Mouse (Mus musculus): Measurements from ENCODE around the gene Gm13539. TPM values are rescaled to one million over a fixed set of nuclear protein-coding genes. Genes with fewer than 3 reads are reported as not detected.
"Not testable (repeated sequence)": the region's sequence is repeated elsewhere in the genome, so short reads cannot be mapped to it uniquely, and the experiment has no call there.

Gm13539 gene
- polyA plus RNA-seq, 1 experiment = not detected

DNA sequence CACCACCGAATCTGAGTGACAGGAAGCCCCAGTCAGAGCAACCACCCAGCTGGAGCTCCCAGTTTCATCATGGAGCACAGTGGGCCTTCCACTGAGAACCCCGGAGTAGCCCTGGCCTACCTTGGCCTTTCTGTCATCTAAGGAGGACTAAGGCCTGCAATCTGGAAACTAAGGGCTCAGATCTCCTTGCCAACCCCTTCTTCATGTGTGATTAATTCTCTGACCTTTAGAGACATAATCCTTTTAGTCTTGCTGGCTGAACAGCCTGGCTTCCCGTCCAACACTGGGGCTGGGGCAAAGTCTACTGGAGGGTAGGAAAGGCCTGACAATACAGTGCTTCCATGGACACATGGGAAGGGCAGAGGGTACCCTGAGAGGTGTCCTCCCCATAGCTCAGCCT is 6.1 kb upstream of the Gm13539 start:
- Histone ChIP-seq H3K36me3 (replicated peaks; ENCODE audit: low read length) (no peaks in the 10 kb centered on the region), H3K27me3 (replicated peaks) (peaks cover 83% of the 10 kb centered on the region), H3K4me3 (replicated peaks) (no peak overlapping the region), H3K4me1 (no peaks in the 10 kb centered on the region), H3K9me3 (no peaks in the 10 kb centered on the region)
- TF ChIP-seq GATA1 (IDR thresholded peaks at IDR 0.05; ENCODE audit: borderline replicate concordance, low read length) (no peak), FLI1 (IDR thresholded peaks at IDR 0.05; ENCODE audit: low read length) (no peak)

DNA sequence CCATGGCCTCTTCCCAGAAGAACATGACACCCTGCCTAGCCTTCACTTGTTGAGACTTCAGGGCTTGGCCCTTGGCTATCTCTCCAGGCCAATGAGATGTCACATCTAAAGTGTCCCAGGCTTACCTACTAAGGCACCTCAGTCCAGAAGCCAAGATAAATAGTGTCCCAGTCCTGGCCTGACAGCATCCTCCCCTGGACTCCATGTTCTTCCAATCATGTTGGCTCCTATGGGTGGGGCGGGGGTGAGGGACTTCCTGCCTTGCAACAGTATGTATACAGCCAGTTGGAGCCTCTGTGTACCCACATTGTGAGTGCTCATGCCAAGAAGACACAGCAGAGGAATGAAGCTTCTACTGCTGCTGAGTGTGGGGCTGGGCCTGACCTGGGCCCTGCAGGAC is 5.3 kb upstream of the Gm13539 start, which contains the start of gene Lcn11:
Lcn11 (plus strand) TSS at position 301 of the 400 bp plus-strand sequence.
- Histone ChIP-seq H3K27me3 (replicated peaks) (peaks cover 82% of the 10 kb centered on the region), H3K9me3 (no peaks in the 10 kb centered on the region), H3K4me1 (no peaks in the 10 kb centered on the region), H3K36me3 (replicated peaks; ENCODE audit: low read length) (no peaks in the 10 kb centered on the region), H3K4me3 (replicated peaks) (no peak within 1 kb of the TSS)
- TF ChIP-seq GATA1 (IDR thresholded peaks at IDR 0.05; ENCODE audit: borderline replicate concordance, low read length) (no peak), FLI1 (IDR thresholded peaks at IDR 0.05; ENCODE audit: low read length) (no peak)

DNA sequence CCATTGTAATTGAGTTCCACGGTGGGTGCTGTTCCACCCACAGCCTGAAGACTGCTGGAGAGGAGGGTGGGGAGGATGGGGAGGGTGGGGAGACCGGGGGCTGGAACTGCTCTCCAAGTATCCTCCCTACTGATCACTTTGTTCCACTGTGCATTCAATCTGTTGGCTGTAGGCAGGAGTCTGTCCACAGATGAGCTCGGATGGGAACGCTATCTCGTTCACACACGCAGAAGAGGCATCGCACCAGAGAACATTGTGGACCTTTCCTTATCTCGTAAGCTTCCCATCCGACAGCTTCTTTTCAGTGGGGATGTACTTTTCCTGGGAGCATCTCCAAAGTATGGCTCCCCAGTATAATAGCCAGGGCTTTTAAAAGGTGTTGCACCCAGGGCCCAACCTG is 3.0 kb upstream of the Gm13539 start:
- Histone ChIP-seq H3K36me3 (replicated peaks; ENCODE audit: low read length) (no peaks in the 10 kb centered on the region), H3K4me3 (replicated peaks) (no peak overlapping the region), H3K4me1 (no peaks in the 10 kb centered on the region), H3K9me3 (no peaks in the 10 kb centered on the region), H3K27me3 (replicated peaks) (peaks cover 91% of the 10 kb centered on the region)
- TF ChIP-seq FLI1 (IDR thresholded peaks at IDR 0.05; ENCODE audit: low read length) (no peak), GATA1 (IDR thresholded peaks at IDR 0.05; ENCODE audit: borderline replicate concordance, low read length) (no peak)

DNA sequence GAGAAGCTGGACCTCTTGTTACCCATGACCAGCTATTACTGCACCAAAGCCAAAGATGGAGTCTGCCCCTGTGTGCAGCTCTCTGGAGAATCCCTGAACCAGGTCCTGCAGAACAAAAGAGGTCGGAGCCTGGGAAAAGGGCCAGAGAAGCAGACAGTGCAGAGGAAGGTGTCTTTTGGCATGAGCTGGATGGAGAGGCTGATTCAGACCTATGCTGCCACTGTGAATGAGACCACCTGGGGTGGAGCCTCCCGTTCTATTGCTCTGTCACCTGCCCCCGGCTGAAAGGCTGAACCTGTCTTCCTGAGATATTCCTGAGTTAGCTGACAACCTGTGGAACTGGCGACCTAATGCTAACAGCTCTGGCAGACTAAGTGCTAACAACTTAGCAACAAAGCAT is 1.1 kb upstream of the Gm13539 start:
- Histone ChIP-seq H3K9me3 (no peaks in the 10 kb centered on the region), H3K4me3 (replicated peaks) (no peak overlapping the region), H3K27me3 (replicated peaks) (peaks cover 90% of the 10 kb centered on the region), H3K36me3 (replicated peaks; ENCODE audit: low read length) (no peaks in the 10 kb centered on the region), H3K4me1 (no peaks in the 10 kb centered on the region)
- TF ChIP-seq GATA1 (IDR thresholded peaks at IDR 0.05; ENCODE audit: borderline replicate concordance, low read length) (no peak), FLI1 (IDR thresholded peaks at IDR 0.05; ENCODE audit: low read length) (no peak)

DNA sequence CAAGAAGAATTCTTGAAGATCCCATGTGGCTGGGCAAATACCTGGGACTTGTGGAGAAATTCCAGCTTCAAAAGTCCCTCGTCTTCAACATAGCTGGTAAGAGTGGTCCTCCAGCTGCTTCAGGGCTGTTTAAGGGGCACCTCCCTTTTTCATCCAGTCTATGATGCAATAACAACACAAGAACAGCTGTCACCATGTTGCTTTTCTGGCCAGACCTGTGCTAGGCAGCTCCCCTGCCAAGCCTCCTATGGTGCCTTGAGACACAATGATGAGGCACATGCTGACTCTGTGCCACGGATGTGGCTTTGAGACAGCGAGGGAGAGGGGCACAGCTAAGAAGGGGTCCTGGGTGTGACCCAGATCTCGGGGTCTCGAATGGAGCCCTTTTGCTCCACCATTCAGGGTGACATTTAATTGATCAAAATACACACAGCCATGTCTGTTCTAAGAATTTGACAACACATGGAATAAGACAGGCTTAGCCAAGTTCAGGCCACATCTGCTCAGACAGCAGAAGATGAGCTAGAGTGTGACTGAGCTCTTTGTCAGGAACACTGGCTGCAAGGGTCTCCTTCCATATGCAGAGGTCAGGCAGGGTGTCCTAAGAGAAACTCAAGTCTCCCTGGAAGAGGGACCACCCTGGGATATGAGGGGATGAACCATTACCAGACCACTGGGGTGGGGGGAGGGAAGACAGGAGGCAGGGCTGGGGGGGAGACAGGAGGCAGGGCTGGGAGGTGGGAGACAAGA is 3.7 kb downstream of the Gm13539 start:
- peaks cover 68% of the 10 kb centered on the region for H3K27me3 ChIP-seq (replicated peaks)

DNA sequence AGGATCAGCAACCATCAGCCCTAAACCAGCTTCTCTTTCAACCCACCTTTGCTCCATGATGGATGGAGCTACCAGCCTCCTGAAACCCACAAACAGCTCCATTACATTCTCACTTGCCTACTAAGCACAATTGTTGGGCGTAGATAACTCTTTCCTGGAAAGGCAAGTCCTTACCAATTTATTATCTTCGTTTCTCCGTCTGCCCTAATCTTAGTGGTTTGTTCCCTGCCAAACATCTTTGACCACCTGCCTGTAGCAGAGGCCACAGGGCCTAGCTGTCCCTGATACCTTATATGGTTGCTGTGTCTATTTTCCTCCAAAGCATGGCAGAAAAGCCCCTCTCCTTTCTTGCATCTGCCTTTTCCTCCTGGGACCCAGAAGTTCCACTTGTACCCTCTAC is 7.0 kb downstream of the Gm13539 start:
- TF ChIP-seq FLI1 (IDR thresholded peaks at IDR 0.05; ENCODE audit: low read length) (no peak), GATA1 (IDR thresholded peaks at IDR 0.05; ENCODE audit: borderline replicate concordance, low read length) (no peak)
- Histone ChIP-seq H3K27me3 (replicated peaks) (peaks cover 57% of the 10 kb centered on the region), H3K36me3 (replicated peaks; ENCODE audit: low read length) (no peaks in the 10 kb centered on the region)

More for the DNA sequence above, 3.7 kb downstream of the Gm13539 start:
- Histone ChIP-seq H3K9me3 (peaks cover 5% of the 10 kb centered on the region), H3K4me1 (peaks cover 5% of the 10 kb centered on the region; the same call in 1 of the 2 replicates), H3K36me3 (replicated peaks; ENCODE audit: low read length) (no peaks in the 10 kb centered on the region), H3K4me3 (replicated peaks) (no peak overlapping the region)
- no peak for TF ChIP-seq GATA1 (IDR thresholded peaks at IDR 0.05; ENCODE audit: borderline replicate concordance, low read length)
- TF ChIP-seq FLI1 (IDR thresholded peaks at IDR 0.05; ENCODE audit: low read length) = no peak

DNA sequence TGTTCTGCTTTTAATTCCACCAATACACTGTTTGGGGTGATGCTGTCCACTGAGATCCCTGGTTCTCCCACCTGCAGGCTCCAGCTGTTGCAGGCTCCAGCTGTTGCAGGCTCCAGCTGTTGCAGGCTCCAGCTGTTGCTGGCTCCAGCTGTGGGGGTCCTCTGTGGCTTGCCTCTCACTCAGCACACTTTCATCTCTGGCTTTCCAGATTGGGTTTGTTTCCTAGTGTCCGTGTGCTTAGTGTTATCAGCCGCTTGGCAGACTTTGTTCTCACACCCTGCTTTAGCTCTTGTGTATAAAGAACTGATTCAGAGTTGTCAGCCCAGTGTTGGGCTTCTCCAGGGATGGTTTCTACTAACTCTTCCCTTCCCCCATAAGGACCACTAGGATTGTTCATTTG is 15.6 kb downstream of the Gm13539 start:
- peaks cover 33% of the 10 kb centered on the region for H3K27me3 ChIP-seq (replicated peaks)
- TF ChIP-seq FLI1 (IDR thresholded peaks at IDR 0.05; ENCODE audit: low read length) = no peak
- no peak for TF ChIP-seq GATA1 (IDR thresholded peaks at IDR 0.05; ENCODE audit: borderline replicate concordance, low read length)
- peaks cover 5% of the 10 kb centered on the region for H3K4me1 ChIP-seq
- no peak overlapping the region for H3K4me3 ChIP-seq (replicated peaks)
- no peaks in the 10 kb centered on the region for H3K36me3 ChIP-seq (replicated peaks; ENCODE audit: low read length)
- H3K9me3 ChIP-seq = no peaks in the 10 kb centered on the region

More for the DNA sequence above, 7.0 kb downstream of the Gm13539 start:
- Histone ChIP-seq H3K9me3 (peaks cover 5% of the 10 kb centered on the region), H3K4me1 (peaks cover 5% of the 10 kb centered on the region; the same call in 1 of the 2 replicates), H3K4me3 (replicated peaks) (no peak overlapping the region)

DNA sequence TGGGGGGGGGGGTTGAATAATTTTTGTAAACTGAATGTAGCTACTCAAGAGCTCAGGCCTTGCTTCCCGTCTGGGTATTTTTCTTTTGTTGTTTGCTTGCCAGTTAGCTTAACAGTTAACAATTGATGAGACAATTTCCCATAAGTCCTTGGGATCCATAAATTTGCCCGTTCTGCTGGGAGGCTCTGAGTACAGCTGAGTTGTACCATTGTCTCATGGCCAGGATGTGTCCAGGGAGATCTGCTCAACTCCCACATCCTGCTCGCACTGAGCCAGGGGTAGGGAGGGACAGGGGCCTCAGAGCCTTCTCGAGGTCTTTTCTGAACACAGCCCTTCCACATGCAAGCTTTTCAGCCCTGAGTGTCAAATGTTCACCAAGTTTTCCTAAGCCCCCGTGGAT is 16.0 kb downstream of the Gm13539 start:
- TF ChIP-seq FLI1 (IDR thresholded peaks at IDR 0.05; ENCODE audit: low read length) (no peak), GATA1 (IDR thresholded peaks at IDR 0.05; ENCODE audit: borderline replicate concordance, low read length) (no peak)
- Histone ChIP-seq H3K36me3 (replicated peaks; ENCODE audit: low read length) (no peaks in the 10 kb centered on the region), H3K9me3 (no peaks in the 10 kb centered on the region), H3K27me3 (replicated peaks) (peaks cover 31% of the 10 kb centered on the region), H3K4me3 (replicated peaks) (no peak overlapping the region), H3K4me1 (peaks cover 5% of the 10 kb centered on the region)

- TF ChIP-seq FLI1 (IDR thresholded peaks at IDR 0.05; ENCODE audit: low read length) (no peak), GATA1 (IDR thresholded peaks at IDR 0.05; ENCODE audit: borderline replicate concordance, low read length) (no peak)
- peaks cover 14% of the 10 kb centered on the region for H3K9me3 ChIP-seq
Observed at GRCm38 (mm10) chr2:25811711-25812110, 29.7 kb downstream of the Gm13539 start.

DNA sequence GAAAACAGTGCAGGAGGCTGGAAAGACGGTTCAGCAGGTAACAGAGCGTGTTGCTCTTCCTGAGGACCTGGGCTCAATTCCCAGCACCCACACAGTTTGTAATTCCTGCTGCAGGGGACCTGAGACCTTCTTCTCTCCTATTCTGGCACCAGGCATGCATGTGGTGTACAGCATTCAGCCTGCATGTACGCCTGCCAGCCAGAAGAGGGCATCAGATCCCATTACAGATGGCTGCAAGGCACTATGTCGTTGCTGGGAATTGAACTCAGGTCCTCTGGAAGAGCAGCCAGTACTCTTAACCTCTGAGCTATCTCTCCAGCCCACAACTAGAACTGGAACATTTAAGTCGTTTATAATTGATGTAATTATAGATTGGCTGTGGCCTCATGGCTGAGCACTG is 31.3 kb downstream of the Gm13539 start:
- Histone ChIP-seq H3K4me1 (no peaks in the 10 kb centered on the region), H3K9me3 (peaks cover 26% of the 10 kb centered on the region), H3K27me3 (replicated peaks) (peaks cover 56% of the 10 kb centered on the region), H3K36me3 (replicated peaks; ENCODE audit: low read length) (no peaks in the 10 kb centered on the region), H3K4me3 (replicated peaks) (no peak overlapping the region)
- TF ChIP-seq GATA1 (IDR thresholded peaks at IDR 0.05; ENCODE audit: borderline replicate concordance, low read length) (no peak), FLI1 (IDR thresholded peaks at IDR 0.05; ENCODE audit: low read length) (no peak)

More at GRCm38 (mm10) chr2:25811711-25812110, 29.7 kb downstream of the Gm13539 start:
- no peak overlapping the region for H3K4me3 ChIP-seq (replicated peaks)
- H3K4me1 ChIP-seq = no peaks in the 10 kb centered on the region
- no peaks in the 10 kb centered on the region for H3K36me3 ChIP-seq (replicated peaks; ENCODE audit: low read length)
- H3K27me3 ChIP-seq (replicated peaks) = peaks cover 44% of the 10 kb centered on the region

- Histone ChIP-seq H3K9me3 (peaks cover 45% of the 10 kb centered on the region), H3K27me3 (replicated peaks) (peaks cover 64% of the 10 kb centered on the region)
- H3K4me3 ChIP-seq (replicated peaks); H3K4me1 ChIP-seq; H3K36me3 ChIP-seq (replicated peaks; ENCODE audit: low read length): not testable (repeated sequence)
Observed at GRCm38 (mm10) chr2:25815748-25816147, 33.7 kb downstream of the Gm13539 start, which contains the start of gene Glt6d1. Gene Glt6d1, minus strand, starts transcription at chr2:25815848.

All from megakaryocyte, embryonic 14.5 days (primary cell).